Mouse (Mus musculus) cortical plate, adult 2 months (tissue): ENCODE measurements around the gene 4933427D14Rik. TPM values are rescaled to one million over a fixed set of nuclear protein-coding genes. Genes with fewer than 3 reads are reported as not detected.
A peak's percentile ranks its signal among the peaks of the same experiment; 100 is the strongest.

Experiments used
- H3K27ac ChIP-seq: fragments of 200-500 bp; 2 replicates; pipeline ENCODE4 v1.5.1; 2012; ENCODE audit warnings: low read length, control low read depth, inconsistent platforms; ENCODE audit not compliant: insufficient read depth
- H3K4me1 ChIP-seq: fragments of 200-500 bp; 2 replicates; pipeline ENCODE4 v1.6.1; 2011; ENCODE audit warnings: low read length; ENCODE audit not compliant: control insufficient read depth, insufficient read depth
- H3K4me3 ChIP-seq: fragments of 200-500 bp; 2 replicates; pipeline ENCODE4 v1.5.1; 2011; ENCODE audit warnings: mild to moderate bottlenecking, low read length, control low read depth; ENCODE audit not compliant: insufficient read depth
- CTCF ChIP-seq: fragments of 200-500 bp; IDR thresholded peaks from 2 replicates; pipeline ENCODE4 v1.5.1; 2011; ENCODE audit warnings: mild to moderate bottlenecking, control low read depth, low read length; ENCODE audit not compliant: insufficient read depth; ENCODE audit errors: extremely low read depth
- POLR2A ChIP-seq: fragments of 200-500 bp; IDR thresholded peaks from 2 replicates; pipeline ENCODE4 v1.6.1; 2011; ENCODE audit warnings: mild to moderate bottlenecking, low read length, control low read depth; ENCODE audit not compliant: insufficient read depth; ENCODE audit errors: extremely low read depth
- polyA plus RNA-seq: library from polyadenylated mRNA; depleted of rRNA; stranded (reverse); fragments of >200 nt; gene quantifications from 2 replicates; pipeline ENCODE4 v1.2.3, GENCODE M21; 2012; rRNA removed

Gene 4933427D14Rik
- polyA plus RNA-seq: 34.1 and 36.2 TPM in 2 replicates

DNA sequence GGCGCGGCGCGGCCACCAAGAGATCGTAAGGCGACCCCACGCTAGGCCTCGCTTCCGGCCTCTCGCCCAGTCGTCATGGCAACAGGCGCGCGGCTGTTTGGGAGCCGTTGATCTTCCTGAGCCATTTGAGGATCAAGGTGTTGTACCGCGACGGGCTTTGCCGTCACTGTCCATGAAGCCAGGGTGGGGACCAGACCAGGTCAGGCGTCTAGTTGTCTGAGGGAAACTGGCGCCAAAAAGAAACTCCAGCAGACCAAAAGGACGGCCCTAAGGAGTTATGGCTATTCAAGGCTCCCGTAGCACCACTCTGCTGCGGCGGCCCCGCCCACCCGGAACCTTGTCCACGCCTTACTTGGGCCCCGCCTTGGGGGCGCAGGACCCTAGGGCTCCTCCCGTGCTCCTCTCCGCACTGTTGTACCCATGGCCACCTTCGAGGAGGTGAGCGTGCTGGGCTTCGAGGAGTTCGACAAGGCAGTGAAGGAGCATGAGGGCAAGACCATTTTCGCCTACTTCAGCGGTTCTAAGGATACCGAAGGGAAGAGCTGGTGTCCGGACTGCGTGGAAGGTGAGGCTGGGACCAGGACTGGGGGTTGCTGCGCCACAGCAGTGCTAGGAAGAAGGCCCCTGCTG, at the start of gene 4933427D14Rik, which contains the start of gene Txndc17:
TSS of gene 4933427D14Rik (minus strand) at position 256 of the 630 bp plus-strand sequence.
TSS of gene Txndc17 (plus strand) at position 344 of the 630 bp plus-strand sequence.
- Histone ChIP-seq H3K4me1 (peaks cover 4% of the 10 kb centered on the region), H3K4me3 (peak within 1 kb of the TSS; percentile 90), H3K27ac (peak within 1 kb of the TSS; percentile 66)
- TF ChIP-seq CTCF: no peak
- TF ChIP-seq POLR2A: peak; percentile 62; the same call in 1 of the 2 replicates

DNA sequence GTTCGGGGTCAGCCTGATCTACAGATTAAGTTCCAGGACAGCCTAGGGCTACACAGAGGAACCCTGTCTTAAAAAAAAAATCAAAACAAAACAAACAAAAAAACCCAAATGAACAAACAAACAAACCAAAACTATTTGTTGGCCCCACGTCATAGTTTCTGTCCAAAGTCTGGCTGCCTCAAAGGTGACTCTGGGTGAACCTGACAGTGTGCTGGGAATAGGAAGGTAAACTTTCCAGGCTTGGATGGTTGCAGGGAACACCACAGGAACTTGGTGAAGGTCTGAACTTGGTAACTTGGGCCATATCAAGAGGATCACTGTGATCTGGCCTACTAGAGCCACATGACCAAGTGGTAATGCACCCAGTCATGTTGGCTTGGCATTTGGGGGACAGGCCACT, 49.2 kb upstream of the 4933427D14Rik start:
- Histone ChIP-seq H3K4me1 (no peaks in the 10 kb centered on the region), H3K4me3 (no peak overlapping the region), H3K27ac (no peak overlapping the region)
- TF ChIP-seq POLR2A: no peak
- TF ChIP-seq CTCF: no peak

DNA sequence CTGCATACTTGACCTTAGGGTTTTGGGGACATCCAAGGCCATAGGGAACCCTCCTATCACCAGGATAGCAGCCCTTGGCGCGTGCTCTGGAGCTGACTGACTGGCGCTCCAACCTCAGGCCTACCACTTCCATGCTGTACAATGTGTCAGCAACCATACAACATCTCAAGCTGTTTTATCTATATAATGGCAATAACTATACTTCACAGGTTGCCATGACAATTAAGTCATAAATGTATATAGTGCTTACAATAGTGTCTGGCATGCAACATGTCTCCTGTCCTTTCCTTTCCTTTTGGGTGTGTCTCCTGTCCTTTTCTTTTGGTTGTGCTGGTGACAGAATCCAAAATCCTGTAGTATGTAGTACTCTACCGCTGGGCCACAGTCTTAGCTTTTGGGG, 48.4 kb upstream of the 4933427D14Rik start:
- H3K27ac ChIP-seq: no peak overlapping the region
- H3K4me3 ChIP-seq: no peak overlapping the region
- no peaks in the 10 kb centered on the region for H3K4me1 ChIP-seq
- TF ChIP-seq POLR2A (no peak), CTCF (no peak)

DNA sequence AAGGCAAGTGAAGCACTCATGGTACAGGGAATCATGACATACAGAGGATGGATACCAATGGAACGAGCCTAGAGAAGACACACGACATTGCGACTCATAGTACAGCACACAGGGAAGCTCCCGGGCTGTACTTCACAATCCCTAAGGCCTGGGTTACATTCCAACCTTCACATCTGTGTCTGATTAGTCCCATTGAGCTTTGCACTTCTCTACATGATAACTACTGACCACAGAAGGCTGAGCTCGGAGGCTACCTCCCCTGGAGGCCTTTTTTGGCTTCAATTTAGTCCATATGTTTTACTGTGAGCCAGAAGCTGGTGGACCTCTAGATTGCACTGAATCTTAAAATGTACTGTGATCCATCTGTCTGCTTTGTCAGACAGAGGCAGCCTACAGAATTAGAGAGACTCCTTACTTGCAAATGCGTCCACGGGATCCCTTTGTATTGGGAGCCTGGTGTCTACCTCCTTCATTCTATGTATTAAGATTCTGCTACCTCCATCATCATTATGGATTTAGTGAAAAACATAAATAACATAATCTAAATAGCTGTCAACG, 38.0 kb upstream of the 4933427D14Rik start:
- H3K4me1 ChIP-seq: no peaks in the 10 kb centered on the region
- TF ChIP-seq CTCF: no peak
- no peak for TF ChIP-seq POLR2A
- H3K27ac ChIP-seq: 0 out of 2 replicates have a peak overlapping the region, but pooled peaks have one; percentile 35
- no peak overlapping the region for H3K4me3 ChIP-seq

DNA sequence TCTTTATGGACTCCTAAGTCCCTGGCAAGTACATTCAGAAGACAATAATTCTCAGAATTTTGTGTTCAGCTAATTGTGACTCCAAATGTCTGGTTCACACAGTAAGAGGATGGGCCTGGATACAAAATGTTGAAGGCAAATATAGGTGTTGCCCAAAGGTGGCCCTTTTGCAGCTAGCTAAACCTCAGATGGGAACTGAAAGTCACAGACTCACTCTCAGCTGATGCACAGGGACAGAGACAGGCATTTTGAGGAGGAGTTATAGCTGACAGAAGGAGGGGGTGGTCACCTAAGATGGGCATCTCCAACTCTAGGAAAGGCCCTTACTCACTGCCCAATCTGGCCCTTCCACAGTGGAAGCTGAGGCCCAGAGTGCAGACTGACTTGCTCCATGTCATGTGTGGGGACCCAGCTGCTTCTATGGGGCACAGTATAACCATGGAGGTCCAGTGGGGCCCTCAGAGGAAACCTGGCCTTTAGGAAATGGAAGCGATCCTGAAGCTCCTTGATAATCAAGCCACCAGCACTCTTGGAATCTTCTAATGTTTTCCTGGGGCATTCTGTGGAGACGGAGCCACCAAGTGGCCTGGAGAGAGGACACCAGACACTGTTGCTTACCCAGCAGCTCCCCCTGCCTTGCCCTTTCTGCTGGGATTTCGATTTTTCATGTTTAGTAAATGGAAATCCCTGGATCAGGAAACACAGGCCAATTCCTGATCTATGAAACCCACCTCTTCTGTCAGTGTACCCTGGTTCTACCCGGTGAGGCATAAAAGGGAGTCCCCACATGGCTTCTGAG, 33.0 kb upstream of the 4933427D14Rik start:
- H3K4me1 ChIP-seq: no peaks in the 10 kb centered on the region
- no peak overlapping the region for H3K27ac ChIP-seq
- TF ChIP-seq POLR2A (no peak), CTCF (peak; percentile 39)
- no peak overlapping the region for H3K4me3 ChIP-seq

DNA sequence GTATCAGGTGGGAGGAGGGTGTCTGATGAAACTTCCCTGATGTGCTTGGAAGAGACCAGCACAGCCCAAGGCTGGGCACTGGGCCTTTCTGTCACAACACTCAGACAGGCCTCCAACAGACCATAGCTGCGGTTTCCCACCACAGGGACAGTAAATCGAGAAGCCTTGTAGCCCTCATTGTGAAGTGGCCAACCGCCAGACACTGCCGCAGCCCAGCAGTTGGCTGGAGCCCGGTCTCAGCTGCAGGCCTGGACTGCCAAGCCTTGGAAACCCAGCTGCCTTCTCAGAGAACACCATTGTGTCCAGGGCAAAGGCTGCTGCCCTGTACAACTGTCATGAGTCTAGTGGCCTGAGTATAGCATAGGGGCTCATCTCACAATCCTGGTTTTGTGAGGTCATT, 26.8 kb upstream of the 4933427D14Rik start:
- no peak for TF ChIP-seq CTCF
- 0 out of 2 replicates have a peak overlapping the region, but pooled peaks have one; percentile 12 for H3K27ac ChIP-seq

DNA sequence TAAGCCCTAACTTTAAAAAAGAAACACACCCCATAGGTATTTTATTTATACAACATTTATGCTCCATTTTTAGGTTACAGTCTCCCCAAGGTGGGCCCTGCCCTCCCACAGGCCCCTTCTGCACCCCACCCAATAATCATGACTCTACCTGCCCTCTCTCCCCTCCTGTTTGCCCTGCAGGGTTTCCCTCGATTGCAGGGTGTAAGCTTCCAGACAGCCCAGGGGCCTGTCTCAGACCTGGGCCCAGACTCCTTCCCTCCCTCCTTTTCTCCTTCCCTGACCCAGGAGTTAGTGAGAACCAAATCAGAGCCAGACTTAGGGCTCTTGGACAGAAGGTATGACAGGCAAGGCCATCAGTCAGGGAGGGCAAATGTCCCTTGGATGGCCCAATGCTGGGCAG, 25.7 kb upstream of the 4933427D14Rik start:
- no peaks in the 10 kb centered on the region for H3K4me1 ChIP-seq
- H3K4me3 ChIP-seq: no peak overlapping the region
- TF ChIP-seq CTCF (no peak), POLR2A (no peak)
- no peak overlapping the region for H3K27ac ChIP-seq

More for the DNA sequence above, 26.8 kb upstream of the 4933427D14Rik start:
- Histone ChIP-seq H3K4me1 (no peaks in the 10 kb centered on the region), H3K4me3 (no peak overlapping the region)

DNA sequence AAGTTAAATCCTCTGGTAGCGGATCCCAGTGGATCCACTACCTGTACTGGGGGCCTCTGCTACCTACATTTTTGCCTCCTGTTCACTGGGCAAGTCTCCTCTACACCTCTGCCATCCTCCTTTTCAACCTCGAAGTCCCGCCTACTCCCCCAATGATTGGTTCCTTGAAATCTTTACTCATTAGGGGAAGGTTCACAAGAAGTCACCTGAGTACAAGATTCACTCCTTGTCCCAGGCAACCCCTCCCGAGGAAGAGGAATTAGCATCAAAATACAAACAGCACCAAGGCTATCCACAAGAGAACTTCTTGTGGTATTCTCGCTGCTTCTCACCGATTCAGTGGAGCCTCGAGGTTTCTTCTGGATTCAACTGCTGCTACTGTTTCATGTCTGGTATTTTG, 24.8 kb upstream of the 4933427D14Rik start:
- no peak overlapping the region for H3K27ac ChIP-seq
- no peak overlapping the region for H3K4me3 ChIP-seq
- TF ChIP-seq POLR2A: no peak
- no peak for TF ChIP-seq CTCF
- H3K4me1 ChIP-seq: no peaks in the 10 kb centered on the region

DNA sequence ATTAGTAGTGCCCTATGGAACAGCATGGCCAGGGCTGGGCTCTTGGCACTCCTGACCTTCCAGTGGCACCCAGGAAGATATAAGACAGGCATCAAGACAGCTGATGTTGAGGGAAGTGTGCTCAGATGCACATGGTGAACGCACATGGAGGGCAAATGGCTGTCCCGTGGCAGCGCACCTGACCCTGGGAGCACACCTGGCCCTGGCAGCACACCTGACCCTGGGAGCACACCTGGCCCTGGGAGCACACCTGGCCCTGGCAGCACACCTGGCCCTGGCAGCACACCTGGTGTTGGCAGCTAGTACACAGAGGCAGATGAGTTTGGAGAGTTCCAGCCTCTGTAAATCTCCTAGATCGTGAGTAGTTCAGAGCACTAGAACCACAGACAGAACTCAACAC, 21.3 kb upstream of the 4933427D14Rik start:
- Histone ChIP-seq H3K4me3 (no peak overlapping the region), H3K4me1 (no peaks in the 10 kb centered on the region), H3K27ac (no peak overlapping the region)
- TF ChIP-seq CTCF: no peak
- TF ChIP-seq POLR2A: no peak
